Mouse (Mus musculus): ENCODE results near the gene Wnt3a. TPM values are rescaled to one million over a fixed set of nuclear protein-coding genes. Genes with fewer than 3 reads are reported as not detected.

The Wnt3a gene
- polyA plus RNA-seq, 1 experiment from 2014 or later = 1.2 TPM

DNA sequence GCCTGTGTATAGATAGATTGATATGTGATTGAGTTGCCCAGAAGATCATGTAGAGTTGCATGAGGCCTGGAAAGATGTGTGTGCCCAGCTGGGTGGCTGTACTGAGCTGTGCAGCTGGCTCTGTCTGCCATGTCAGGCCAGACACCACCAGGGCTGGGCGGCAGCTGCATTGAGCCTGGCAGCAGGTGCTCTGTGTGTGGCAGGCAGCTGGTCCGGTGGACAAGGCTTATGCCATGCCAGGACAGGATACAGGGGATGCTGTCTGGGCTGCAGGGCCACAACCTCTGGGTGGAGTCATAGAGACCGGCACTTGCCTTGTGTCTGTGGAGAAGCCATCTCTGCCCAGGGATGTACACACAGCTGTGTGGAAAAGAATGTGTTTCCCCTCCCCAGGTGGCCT, 32.4 kb upstream of the Wnt3a start:
- 68% methylated on average over 3 of the region's 3 CpGs for WGBS
- H3K4me1 ChIP-seq (replicated peaks) = no peaks in the 10 kb centered on the region
- H3K4me3 ChIP-seq = no peak overlapping the region
- no peaks in the 10 kb centered on the region for H3K27me3 ChIP-seq
- H3K27ac ChIP-seq (replicated peaks) = no peak overlapping the region
- no peaks in the 10 kb centered on the region for H3K9me3 ChIP-seq
- no peak overlapping the region for H3K9ac ChIP-seq
- no peak for ATAC-seq (ENCODE audit: low read depth)
- no peak overlapping the region for H3K4me2 ChIP-seq
- no peaks in the 10 kb centered on the region for H3K36me3 ChIP-seq

DNA sequence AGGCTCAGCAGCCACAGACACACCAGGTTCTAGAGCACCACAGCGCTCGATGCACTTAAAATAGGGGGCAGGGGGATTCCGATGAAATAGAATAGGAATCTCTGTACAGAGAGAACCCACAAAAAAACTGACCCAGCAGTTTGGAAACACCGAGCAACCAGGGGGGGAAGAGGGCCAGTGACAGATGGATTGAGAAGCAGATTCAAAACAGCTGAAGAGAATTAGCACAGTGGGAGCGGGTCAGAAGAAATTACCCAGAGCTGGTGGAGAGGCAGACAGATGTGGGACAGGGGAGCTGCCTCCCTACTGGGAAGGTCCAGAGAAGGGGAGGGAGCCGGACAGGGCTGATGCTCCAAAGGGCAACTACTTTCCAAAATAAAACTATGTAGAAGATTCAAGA, 26.0 kb upstream of the Wnt3a start:
- no peak overlapping the region for H3K4me3 ChIP-seq
- WGBS = 69% methylated on average over 6 of the region's 6 CpGs
- peaks cover 19% of the 10 kb centered on the region for H3K4me1 ChIP-seq (replicated peaks)
- H3K9ac ChIP-seq = no peak overlapping the region
- H3K27me3 ChIP-seq = no peaks in the 10 kb centered on the region
- H3K9me3 ChIP-seq = no peaks in the 10 kb centered on the region
- no peaks in the 10 kb centered on the region for H3K36me3 ChIP-seq
- no peak overlapping the region for H3K4me2 ChIP-seq
- H3K27ac ChIP-seq (replicated peaks) = no peak overlapping the region
- ATAC-seq (ENCODE audit: low read depth) = no peak

DNA sequence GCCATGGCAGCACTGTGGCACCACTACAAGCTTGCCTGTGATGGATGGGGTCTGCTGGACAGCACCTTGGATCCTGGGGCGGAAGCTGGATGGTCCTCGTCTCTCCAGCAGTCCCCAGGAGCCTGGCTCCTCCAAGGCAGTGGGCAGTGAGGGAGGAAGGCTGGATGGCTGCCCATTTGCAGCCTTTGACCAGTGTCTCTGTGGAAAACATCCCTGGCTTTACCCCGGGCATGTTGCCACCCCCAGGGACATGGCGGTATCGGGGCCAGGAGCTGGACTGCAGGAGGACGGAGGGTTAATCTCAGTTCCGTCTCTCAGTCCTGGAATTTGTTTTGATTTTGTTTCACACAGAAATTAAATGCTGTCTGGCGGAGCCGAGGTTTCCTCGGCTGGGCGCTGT, 23.4 kb upstream of the Wnt3a start:
- Histone ChIP-seq H3K36me3 (no peaks in the 10 kb centered on the region), H3K4me1 (replicated peaks) (peaks cover 31% of the 10 kb centered on the region), H3K27ac (replicated peaks) (no peak overlapping the region), H3K4me2 (no peak overlapping the region), H3K4me3 (no peak overlapping the region), H3K9ac (no peak overlapping the region), H3K9me3 (no peaks in the 10 kb centered on the region), H3K27me3 (peaks cover 12% of the 10 kb centered on the region)
- 74% methylated on average over 11 of the region's 11 CpGs for WGBS
- ATAC-seq (ENCODE audit: low read depth) = no peak

DNA sequence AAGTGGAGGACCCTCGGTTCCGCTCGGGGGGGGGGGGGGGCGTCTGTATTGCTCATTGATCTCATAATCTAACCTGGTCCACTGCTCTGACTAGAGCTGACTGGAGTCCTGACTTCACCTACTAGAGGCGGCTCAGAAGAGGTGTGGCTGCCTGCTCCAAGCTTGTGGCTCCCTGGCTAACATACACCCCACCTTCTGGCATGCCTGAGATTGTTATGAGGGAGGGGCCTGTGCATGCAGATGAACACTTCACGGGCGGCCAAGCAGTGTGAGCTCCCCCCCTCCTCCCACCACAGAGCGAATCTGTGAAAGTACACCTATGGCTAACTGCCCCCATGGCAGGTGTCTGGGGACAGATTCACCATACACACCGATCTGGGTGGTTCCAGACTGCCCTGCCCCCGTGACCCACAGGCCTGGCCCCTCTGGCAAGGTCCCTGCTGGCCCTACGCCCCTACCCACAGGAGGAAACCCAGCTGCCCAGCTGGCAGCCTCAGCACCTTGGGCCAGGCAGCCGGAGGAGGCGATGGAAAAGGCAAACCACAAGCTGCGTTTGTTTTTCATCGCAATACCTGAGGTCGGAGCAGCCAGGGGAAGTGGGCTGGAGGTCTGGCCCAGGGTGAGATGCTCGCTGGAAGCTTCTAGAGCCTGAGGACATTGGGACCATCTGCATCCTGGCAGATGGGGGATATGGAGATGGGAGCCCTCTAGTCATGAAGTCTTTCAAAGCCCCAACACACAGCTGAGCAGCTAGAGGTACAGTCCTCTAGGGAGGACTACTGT, 22.7 kb upstream of the Wnt3a start:
- Histone ChIP-seq H3K4me1 (replicated peaks) (peaks cover 38% of the 10 kb centered on the region), H3K27ac (replicated peaks) (no peak overlapping the region), H3K9ac (0 out of 2 replicates have a peak overlapping the region, but pooled peaks have one; percentile 5), H3K4me3 (no peak overlapping the region), H3K36me3 (no peaks in the 10 kb centered on the region), H3K9me3 (no peaks in the 10 kb centered on the region), H3K4me2 (no peak overlapping the region), H3K27me3 (peaks cover 19% of the 10 kb centered on the region)
- ATAC-seq (ENCODE audit: low read depth) = no peak
- 70% methylated on average over 17 of the region's 17 CpGs for WGBS

DNA sequence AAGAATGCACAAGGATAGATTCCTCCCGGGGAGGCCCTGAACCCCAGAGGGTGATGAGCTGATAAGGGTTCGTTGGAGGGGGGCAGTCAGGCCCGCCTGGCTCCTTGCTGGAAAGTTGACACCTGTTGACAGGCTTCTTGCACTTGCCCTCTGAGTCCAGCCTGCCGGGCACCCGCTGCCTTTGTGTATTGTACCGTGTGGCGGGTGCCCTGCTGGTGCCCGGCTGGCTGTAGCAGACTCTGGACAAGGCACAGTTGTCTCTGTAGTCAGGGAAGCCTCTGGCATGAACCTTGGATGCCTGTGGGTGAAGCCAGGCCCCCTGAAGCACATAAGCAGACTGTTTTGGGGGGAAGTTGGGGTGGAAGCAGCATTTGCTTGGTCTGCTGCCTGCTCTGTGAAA, 21.9 kb upstream of the Wnt3a start:
- Histone ChIP-seq H3K4me2 (no peak overlapping the region), H3K27ac (replicated peaks) (no peak overlapping the region), H3K36me3 (no peaks in the 10 kb centered on the region), H3K9ac (no peak overlapping the region), H3K9me3 (no peaks in the 10 kb centered on the region), H3K4me1 (replicated peaks) (peaks cover 44% of the 10 kb centered on the region), H3K4me3 (no peak overlapping the region), H3K27me3 (peaks cover 27% of the 10 kb centered on the region)
- 58% methylated on average over 8 of the region's 8 CpGs for WGBS
- ATAC-seq (ENCODE audit: low read depth) = no peak

DNA sequence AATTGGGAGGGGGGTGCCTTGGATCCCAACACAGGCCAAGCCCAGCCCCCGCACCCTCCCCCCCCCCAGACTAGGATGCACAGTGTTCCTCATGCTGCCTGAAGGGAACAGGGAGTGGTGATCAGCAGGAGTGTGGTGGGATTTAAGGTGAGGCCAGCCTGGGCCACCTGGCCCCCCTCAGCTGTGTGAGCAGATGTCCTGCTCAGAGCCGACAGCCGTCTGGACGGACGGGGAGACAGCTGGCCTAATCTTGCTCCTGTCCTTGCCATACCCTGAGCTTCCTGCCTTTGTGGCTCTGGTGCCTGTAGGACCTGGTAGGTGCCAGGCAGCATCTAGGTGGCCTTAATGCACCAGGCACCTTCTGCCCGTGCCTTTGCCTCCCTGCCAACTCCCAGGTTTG, 21.5 kb upstream of the Wnt3a start:
- H3K27me3 ChIP-seq = peaks cover 31% of the 10 kb centered on the region

DNA sequence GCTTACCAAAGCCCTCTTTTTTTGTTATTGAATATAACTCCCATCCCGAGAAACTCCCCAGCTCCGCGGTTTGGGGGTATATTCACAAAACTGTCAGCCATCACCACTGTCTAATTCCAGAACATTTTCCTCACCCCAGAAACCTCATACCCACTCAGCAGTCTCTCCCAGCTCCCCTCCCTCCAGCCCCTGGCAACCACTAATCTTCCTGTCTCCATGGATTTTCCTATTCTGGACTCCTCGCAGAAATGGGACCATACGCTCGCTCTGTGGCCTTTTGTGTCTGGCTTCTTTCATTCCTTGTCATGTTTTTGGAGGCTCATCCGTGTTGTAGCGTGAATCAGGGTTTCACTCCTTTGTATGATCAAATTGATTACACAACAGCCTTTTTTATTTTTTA, 19.4 kb upstream of the Wnt3a start:
- peaks cover 60% of the 10 kb centered on the region for H3K4me1 ChIP-seq (replicated peaks)
- no peak for ATAC-seq (ENCODE audit: low read depth)
- H3K4me2 ChIP-seq = no peak overlapping the region
- 41% methylated on average over 8 of the region's 8 CpGs for WGBS
- no peak overlapping the region for H3K9ac ChIP-seq
- no peaks in the 10 kb centered on the region for H3K9me3 ChIP-seq
- H3K4me3 ChIP-seq = no peak overlapping the region
- peaks cover 52% of the 10 kb centered on the region for H3K27me3 ChIP-seq
- no peaks in the 10 kb centered on the region for H3K36me3 ChIP-seq
- H3K27ac ChIP-seq (replicated peaks) = no peak overlapping the region

More for the DNA sequence above, 21.5 kb upstream of the Wnt3a start:
- Histone ChIP-seq H3K9ac (no peak overlapping the region), H3K4me2 (no peak overlapping the region), H3K36me3 (no peaks in the 10 kb centered on the region), H3K27ac (replicated peaks) (no peak overlapping the region), H3K4me1 (replicated peaks) (peaks cover 48% of the 10 kb centered on the region), H3K4me3 (no peak overlapping the region), H3K9me3 (no peaks in the 10 kb centered on the region)
- 63% methylated on average over 6 of the region's 6 CpGs for WGBS
- no peak for ATAC-seq (ENCODE audit: low read depth)

DNA sequence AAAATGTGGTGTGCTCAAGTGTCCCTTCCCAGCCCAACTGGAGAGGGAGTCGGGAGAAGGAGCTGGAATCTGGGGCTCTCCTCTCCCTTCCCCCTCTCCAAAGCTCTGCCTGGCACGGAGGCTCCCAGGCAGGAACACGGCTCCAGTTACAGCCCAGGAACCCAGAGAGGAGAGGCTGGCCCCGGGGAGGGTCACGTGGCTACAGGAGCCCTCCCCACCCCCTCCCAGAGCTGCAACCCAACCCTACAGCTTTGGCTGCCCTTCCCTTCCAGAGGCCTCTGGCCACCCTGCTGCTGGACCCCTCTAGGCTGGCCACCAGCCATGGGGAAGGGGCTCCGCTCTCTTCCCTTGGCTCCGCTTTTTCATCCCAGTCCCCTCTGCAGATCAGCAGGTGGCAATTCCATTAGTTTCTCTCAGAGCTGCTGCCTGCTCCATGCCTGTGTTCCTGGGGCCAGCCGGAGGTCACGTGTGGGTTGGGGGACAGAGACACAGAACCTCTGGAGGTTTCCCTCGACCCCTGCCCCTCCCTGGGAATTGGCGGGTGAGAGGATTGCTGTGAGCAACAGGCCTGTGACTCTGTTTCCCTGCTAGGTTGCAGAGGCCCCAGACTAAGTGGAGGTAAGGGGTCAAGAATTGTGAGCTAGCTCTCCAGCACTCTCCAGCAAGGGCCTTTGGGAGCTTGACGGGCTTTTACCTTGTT, 18.7 kb upstream of the Wnt3a start:
- Histone ChIP-seq H3K4me2 (peak overlapping the region; percentile 83), H3K9me3 (no peaks in the 10 kb centered on the region), H3K27ac (replicated peaks) (no peak overlapping the region), H3K4me1 (replicated peaks) (peaks cover 60% of the 10 kb centered on the region), H3K27me3 (peaks cover 59% of the 10 kb centered on the region), H3K9ac (0 out of 2 replicates have a peak overlapping the region, but pooled peaks have one; percentile 52), H3K4me3 (no peak overlapping the region), H3K36me3 (no peaks in the 10 kb centered on the region)
- ATAC-seq (ENCODE audit: low read depth) = no peak; the same call in 1 of the 2 replicates
- 14% methylated on average over 12 of the region's 12 CpGs for WGBS

DNA sequence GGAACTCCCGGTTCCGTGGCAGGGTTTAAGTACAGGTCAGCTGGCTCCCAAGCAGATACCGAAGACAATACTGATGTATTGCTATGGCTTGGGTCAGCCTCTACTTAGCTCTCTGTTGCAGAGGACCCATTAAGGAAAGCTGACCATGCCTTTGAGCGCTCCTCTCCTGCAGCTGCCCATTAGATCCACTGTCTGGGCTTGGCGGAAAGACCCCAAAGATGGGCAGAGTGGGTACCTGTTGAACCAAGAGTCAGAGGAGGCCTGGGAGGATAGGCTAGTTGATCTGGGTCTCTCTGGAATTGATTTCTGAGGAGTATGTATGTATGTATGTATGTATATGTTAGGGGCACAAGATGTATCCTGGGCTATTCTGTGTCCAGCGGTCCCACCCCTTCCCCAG, 18.1 kb upstream of the Wnt3a start:
- Histone ChIP-seq H3K4me2 (peak overlapping the region; percentile 83), H3K4me1 (replicated peaks) (peaks cover 56% of the 10 kb centered on the region), H3K36me3 (no peaks in the 10 kb centered on the region), H3K9me3 (no peaks in the 10 kb centered on the region), H3K27ac (replicated peaks) (no peak overlapping the region), H3K27me3 (peaks cover 65% of the 10 kb centered on the region), H3K4me3 (no peak overlapping the region), H3K9ac (peak overlapping the region; percentile 52)
- ATAC-seq (ENCODE audit: low read depth) = no peak
- 46% methylated on average over 6 of the region's 6 CpGs for WGBS

DNA sequence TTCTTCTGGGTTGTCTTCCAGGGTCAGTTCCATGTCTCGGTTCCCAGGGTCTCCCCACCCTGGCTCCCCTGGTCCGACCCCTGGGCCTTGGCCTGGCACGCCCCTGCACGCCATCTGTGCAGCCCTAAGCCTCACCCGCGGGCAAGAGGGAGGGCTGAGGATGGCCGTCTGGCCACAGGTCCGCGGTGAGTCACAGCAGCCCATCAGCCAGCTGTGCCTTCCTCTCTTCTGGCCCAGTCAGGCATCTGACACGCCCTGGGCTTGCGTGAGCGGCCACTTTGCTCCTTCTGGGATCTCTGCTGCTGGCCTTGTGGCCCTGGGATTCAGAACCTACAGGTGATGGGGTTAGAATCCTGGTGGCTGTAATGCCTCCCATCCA, 17.6 kb upstream of the Wnt3a start:
- peak overlapping the region; percentile 52 for H3K9ac ChIP-seq
- H3K36me3 ChIP-seq = no peaks in the 10 kb centered on the region
- ATAC-seq (ENCODE audit: low read depth) = no peak
- peaks cover 51% of the 10 kb centered on the region for H3K4me1 ChIP-seq (replicated peaks)
- no peak overlapping the region for H3K27ac ChIP-seq (replicated peaks)
- no peaks in the 10 kb centered on the region for H3K9me3 ChIP-seq
- WGBS = 29% methylated on average over 12 of the region's 12 CpGs
- H3K27me3 ChIP-seq = peaks cover 70% of the 10 kb centered on the region
- H3K4me3 ChIP-seq = peak overlapping the region; percentile 55
- peak overlapping the region; percentile 83 for H3K4me2 ChIP-seq

DNA sequence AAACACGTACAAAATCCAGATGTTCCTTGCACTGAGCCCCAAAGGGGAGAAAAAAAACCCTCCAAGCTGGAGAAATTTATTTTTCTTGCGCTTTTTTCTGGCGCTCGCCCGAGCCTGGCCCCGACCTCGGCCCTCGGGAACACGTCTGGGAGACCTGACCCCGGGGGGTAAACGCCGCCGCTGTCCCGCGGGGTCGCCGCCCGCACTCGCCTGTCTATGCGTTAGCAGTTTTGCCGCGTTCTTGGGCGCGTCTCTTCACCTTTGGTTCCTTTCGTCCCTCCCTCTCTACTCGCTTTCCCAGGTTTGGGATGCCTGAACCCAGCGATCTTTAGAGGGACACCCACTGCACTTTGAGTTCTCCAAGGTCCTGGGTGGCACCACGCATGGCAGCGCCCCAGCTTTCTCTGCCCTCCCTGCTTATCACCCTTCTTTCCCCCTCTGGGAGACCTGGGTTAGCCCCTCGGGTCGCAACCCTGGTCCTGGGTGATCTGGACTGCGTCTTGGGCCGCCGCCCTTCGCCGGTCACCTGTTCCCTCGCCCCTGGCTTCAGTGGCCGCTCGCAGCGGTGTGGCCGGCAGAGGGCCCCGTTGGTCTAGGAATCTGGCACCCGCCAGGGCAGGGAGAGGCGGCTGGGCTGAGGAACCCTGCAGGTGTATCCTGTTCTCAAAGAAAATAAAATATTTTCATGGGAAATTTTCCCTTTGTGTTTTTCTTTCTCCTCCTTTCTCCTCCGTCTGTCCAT, 17.0 kb upstream of the Wnt3a start:
- peak overlapping the region; percentile 70 for H3K9ac ChIP-seq
- no peak for ATAC-seq (ENCODE audit: low read depth)
- H3K9me3 ChIP-seq = no peaks in the 10 kb centered on the region
- peak overlapping the region; percentile 83 for H3K4me2 ChIP-seq
- WGBS = under 1% methylated on average over 45 of the region's 45 CpGs
- H3K4me3 ChIP-seq = peak overlapping the region; percentile 55
- peaks cover 72% of the 10 kb centered on the region for H3K27me3 ChIP-seq
- H3K27ac ChIP-seq (replicated peaks) = no peak overlapping the region
- H3K36me3 ChIP-seq = no peaks in the 10 kb centered on the region
- peaks cover 46% of the 10 kb centered on the region for H3K4me1 ChIP-seq (replicated peaks)

Measured in neural tube, embryonic 13.5 days (tissue).